Mouse (Mus musculus) layer of hippocampus, adult 18-20 months (tissue): Measurements from ENCODE around the gene Nlrc5. TPM values are rescaled to one million over a fixed set of nuclear protein-coding genes. Genes with fewer than 3 reads are reported as not detected.
"Not testable (repeated sequence)": the region's sequence is repeated elsewhere in the genome, so short reads cannot be mapped to it uniquely, and the experiment has no call there.

Source experiments
- DNase-seq, 2 experiments: peaks; one replicate each; pipeline ENCODE4 v3.0.0; 2022; ENCODE audit warnings: low spot score in 2 of 2
- long read RNA-seq: library from polyadenylated mRNA; stranded (forward); transcript quantifications from one replicate; pipeline ENCODE4 v2.0.0, GENCODE M21; 2021
- total RNA-seq, 2 experiments: library from RNA; stranded (reverse); gene quantifications; 2 replicates each; pipeline ENCODE4 v1.2.3; 2021

Gene Nlrc5
- total RNA-seq, result 1 to 10 TPM in 1 of 2 experiments, under 1 TPM in 1; 0.30 to 1.1 TPM
- long read RNA-seq, partial matches to known transcripts, result 0 of 1 reads
- long read RNA-seq, other reads (novel, unspliced or antisense), result 1 of 1 reads

- DNase-seq, result peak; percentile 10 to 42
These were observed at the start of gene Nlrc5 for GRCm38 (mm10) chr8:94433981-94434466. Gene Nlrc5, plus strand, starts transcription at chr8:94434356.

- DNase-seq, result no peak
These were observed 48.5 kb upstream of the Nlrc5 start for GRCm38 (mm10) chr8:94385506-94386213.

GRCm38 (mm10) chr8:94386214-94387026, 47.7 kb upstream of the Nlrc5 start, which contains the start of gene Herpud1:
Gene Herpud1, plus strand, starts transcription at chr8:94386438.
- peak; percentile 99 for DNase-seq

- peak in 1 of 2 experiments; percentile 79 for DNase-seq
These were observed 47.0 kb upstream of the Nlrc5 start for GRCm38 (mm10) chr8:94387027-94387684.

- no peak for DNase-seq
These were observed 46.4 kb upstream of the Nlrc5 start for GRCm38 (mm10) chr8:94387785-94388184.

- no peak for DNase-seq
These were observed 44.6 kb upstream of the Nlrc5 start for GRCm38 (mm10) chr8:94389531-94389930.

- no peak for DNase-seq
These were observed 43.7 kb upstream of the Nlrc5 start for GRCm38 (mm10) chr8:94390429-94390828.

- DNase-seq, result no peak
These were observed 43.2 kb upstream of the Nlrc5 start for GRCm38 (mm10) chr8:94390910-94391309.

- peak in 1 of 2 experiments; percentile 57 for DNase-seq
These were observed 42.0 kb upstream of the Nlrc5 start for GRCm38 (mm10) chr8:94392147-94392546.

- no peak for DNase-seq
These were observed 41.5 kb upstream of the Nlrc5 start for GRCm38 (mm10) chr8:94392648-94393047.

- DNase-seq, result no peak
These were observed 38.2 kb upstream of the Nlrc5 start for GRCm38 (mm10) chr8:94395851-94396540.

- peak in 1 of 2 experiments; percentile 53 for DNase-seq
These were observed 37.0 kb upstream of the Nlrc5 start for GRCm38 (mm10) chr8:94396964-94397657.

GRCm38 (mm10) chr8:94398587-94398986, 35.6 kb upstream of the Nlrc5 start:
- DNase-seq, result no peak

GRCm38 (mm10) chr8:94399361-94399953, 34.7 kb upstream of the Nlrc5 start:
- no peak for DNase-seq

- not testable (repeated sequence) for DNase-seq
These were observed 34.2 kb upstream of the Nlrc5 start for GRCm38 (mm10) chr8:94399957-94400356.

- DNase-seq, result no peak
These were observed 25.6 kb upstream of the Nlrc5 start for GRCm38 (mm10) chr8:94408443-94409080.

- no peak for DNase-seq
These were observed 24.6 kb upstream of the Nlrc5 start for GRCm38 (mm10) chr8:94409523-94409922.

GRCm38 (mm10) chr8:94412518-94412917, 21.6 kb upstream of the Nlrc5 start:
- no peak for DNase-seq

- no peak for DNase-seq
These were observed 20.6 kb upstream of the Nlrc5 start for GRCm38 (mm10) chr8:94413509-94413908.
